Mouse (Mus musculus) E14TG2a.4 (cell line): Measurements from ENCODE around the gene Tfr2.

Experiments
- H3K27me3 ChIP-seq: 2 replicates; pipeline ENCODE4 v1.6.1; 2014; ENCODE audit warnings: low read length, control low read depth; ENCODE audit not compliant: insufficient read depth
- H3K36me3 ChIP-seq: 2 replicates; pipeline ENCODE4 v1.6.1; 2014; ENCODE audit warnings: low read length, control low read depth; ENCODE audit not compliant: insufficient read depth
- H3K4me1 ChIP-seq: replicated peaks from 2 replicates; pipeline ENCODE4 v1.6.1; 2014; ENCODE audit warnings: low read depth, low read length, control low read depth
- H3K4me3 ChIP-seq: replicated peaks from 2 replicates; pipeline ENCODE4 v1.5.1; 2014; ENCODE audit warnings: mild to moderate bottlenecking, low read length
- H3K9me3 ChIP-seq: 2 replicates; pipeline ENCODE4 v1.6.1; 2014; ENCODE audit warnings: low read length, control low read depth
- CTCF ChIP-seq: conservative IDR thresholded peaks from 2 replicates; pipeline ENCODE4 v1.5.1; 2014; ENCODE audit warnings: low read length
- NANOG ChIP-seq: IDR thresholded peaks from 2 replicates; pipeline ENCODE4 v1.6.1; 2014; ENCODE audit warnings: borderline replicate concordance, low read length, mixed read lengths
- POU5F1 ChIP-seq: IDR thresholded peaks from 2 replicates; pipeline ENCODE4 v1.6.1; 2014; ENCODE audit warnings: low read length, borderline replicate concordance

Gene Tfr2

DNA sequence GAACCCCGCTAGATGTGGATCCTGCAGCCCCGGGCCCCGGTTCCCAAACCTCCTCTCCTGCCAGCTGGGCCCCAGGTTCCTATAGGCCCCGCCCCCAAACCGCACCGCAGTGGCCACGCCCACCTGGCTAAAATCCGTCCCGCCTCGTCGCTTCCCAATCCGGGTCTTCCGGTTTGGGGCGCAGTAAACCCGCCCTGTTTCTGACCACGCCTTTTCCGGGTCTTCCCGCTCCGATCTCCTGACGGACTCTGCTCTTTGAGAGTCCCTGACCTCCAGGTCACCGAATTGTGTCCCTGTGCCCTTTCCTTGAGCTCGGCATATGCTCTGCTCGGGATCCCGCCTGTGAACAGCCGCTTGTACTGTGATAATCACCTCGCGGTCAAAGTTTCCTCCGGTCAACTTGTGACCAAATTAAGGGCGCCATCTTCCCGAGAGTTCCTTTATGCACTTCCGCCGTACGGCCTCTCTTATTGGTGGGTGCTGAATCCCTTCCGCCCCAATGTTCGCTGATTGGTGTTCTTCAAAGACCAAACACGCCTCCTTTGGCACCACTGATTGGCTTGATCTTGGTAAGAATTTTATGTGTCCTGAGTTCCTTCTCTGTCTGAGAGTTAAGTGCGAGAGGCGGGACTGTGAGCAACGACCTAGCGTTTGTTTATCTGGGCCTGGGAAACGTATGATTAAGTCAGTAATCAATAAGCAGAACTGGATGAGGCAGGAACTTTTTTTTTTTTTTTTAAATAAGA lies 31.2 kb downstream of the Tfr2 start, which contains the start of gene Mospd3:
Gene Mospd3 (minus strand): TSS at position 440 of the 746 bp plus-strand sequence.
- H3K27me3 ChIP-seq: no peaks in the 10 kb centered on the region
- H3K36me3 ChIP-seq: peaks cover 39% of the 10 kb centered on the region
- TF ChIP-seq POU5F1 (no peak), NANOG (no peak), CTCF (no peak)
- H3K4me3 ChIP-seq: peak within 1 kb of the TSS; percentile 90
- no peaks in the 10 kb centered on the region for H3K9me3 ChIP-seq
- H3K4me1 ChIP-seq: peaks cover 63% of the 10 kb centered on the region

DNA sequence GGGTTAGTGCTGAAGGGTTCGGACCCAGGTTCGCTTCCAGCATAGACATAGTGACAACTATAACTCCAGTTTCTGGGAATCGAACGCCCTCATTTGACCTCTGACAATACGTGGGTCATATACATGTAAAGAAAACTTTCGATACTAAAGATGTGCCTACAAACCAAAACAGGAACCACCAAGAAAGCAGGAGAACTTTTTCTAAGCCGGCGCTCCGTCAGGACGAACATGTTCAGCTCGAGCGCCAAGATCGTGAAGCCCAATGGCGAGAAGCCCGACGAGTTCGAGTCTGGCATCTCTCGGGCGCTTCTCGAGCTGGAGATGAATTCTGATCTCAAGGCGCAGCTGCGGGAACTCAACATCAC lies 31.7 kb downstream of the Tfr2 start:
- Histone ChIP-seq H3K36me3 (peaks cover 44% of the 10 kb centered on the region), H3K4me3 (peak overlapping the region; percentile 90), H3K9me3 (no peaks in the 10 kb centered on the region), H3K27me3 (no peaks in the 10 kb centered on the region), H3K4me1 (peaks cover 65% of the 10 kb centered on the region)
- TF ChIP-seq POU5F1 (no peak), CTCF (no peak), NANOG (no peak)

DNA sequence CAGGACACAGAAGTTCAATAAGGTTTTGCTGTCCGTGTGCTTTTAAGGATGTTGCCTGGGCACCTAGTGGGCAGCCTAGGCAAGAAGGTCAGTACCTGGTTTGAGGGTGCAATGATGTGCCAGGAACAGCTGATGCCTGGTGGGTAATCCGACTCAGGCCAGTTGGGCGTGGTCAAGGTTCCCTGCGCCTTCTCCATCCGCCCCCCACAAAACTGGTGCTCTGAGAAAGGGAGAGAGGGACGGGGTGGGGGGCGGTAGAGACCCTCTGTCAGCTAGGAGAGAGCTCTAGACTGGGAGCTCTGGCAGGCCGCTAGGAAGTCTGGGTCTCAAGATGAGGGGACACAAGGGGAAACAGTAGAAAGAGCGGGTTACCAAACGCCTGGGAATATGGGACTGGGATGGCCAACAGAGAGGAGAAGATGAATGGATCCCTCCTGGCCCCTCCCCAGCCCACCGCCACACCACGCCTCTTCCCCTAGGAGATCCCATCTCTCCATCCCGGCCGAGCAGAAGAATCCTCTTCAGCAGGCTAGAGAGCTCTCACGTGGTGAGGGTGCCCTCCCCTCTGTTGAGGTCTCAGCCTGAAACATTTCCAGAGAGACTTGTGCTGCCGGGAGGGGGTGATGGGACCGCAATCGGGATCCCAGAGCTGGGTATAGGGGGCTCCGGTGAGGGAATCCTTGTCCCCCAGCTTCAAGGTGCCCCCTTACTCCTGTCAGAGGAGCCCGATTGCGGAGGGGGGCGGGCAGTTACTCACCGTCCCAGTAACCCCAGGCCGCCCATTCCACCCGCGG lies 38.4 kb downstream of the Tfr2 start:
- peaks cover 90% of the 10 kb centered on the region for H3K4me1 ChIP-seq
- peak overlapping the region; percentile 80 for H3K4me3 ChIP-seq
- no peaks in the 10 kb centered on the region for H3K27me3 ChIP-seq
- no peak for TF ChIP-seq CTCF
- no peak for TF ChIP-seq POU5F1
- no peak for TF ChIP-seq NANOG
- H3K36me3 ChIP-seq: peaks cover 47% of the 10 kb centered on the region
- H3K9me3 ChIP-seq: no peaks in the 10 kb centered on the region

DNA sequence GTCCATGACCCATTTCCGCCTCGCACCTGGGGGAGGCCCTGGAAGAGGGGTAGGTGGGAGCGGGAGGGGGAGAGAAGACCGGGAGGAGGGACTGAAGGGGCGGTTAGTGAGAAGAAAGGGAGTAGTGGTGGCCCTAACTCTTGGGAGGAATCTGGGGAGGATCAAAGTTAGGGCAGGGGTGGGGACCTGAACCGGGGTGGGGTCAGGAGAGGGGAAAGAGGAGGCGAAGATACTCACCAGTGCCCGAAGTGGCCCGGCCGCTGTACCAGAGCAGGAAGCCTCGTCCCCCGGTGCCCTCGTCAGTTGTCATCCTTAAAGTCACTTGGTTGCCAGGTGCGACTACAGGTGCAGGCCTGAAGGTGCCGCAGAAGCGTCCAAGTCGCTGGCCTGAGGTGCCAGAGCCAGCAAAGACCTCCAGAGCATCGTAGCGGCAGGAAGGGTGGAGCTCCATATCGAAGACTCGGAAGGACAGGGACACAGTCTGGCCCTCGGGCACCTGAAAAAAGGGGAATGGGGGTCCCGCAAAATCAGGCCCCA lies 39.1 kb downstream of the Tfr2 start:
- Histone ChIP-seq H3K4me1 (peaks cover 90% of the 10 kb centered on the region), H3K4me3 (peak overlapping the region; percentile 80), H3K36me3 (peaks cover 41% of the 10 kb centered on the region), H3K27me3 (no peaks in the 10 kb centered on the region), H3K9me3 (no peaks in the 10 kb centered on the region)
- no peak for TF ChIP-seq POU5F1
- TF ChIP-seq CTCF: no peak
- TF ChIP-seq NANOG: no peak

DNA sequence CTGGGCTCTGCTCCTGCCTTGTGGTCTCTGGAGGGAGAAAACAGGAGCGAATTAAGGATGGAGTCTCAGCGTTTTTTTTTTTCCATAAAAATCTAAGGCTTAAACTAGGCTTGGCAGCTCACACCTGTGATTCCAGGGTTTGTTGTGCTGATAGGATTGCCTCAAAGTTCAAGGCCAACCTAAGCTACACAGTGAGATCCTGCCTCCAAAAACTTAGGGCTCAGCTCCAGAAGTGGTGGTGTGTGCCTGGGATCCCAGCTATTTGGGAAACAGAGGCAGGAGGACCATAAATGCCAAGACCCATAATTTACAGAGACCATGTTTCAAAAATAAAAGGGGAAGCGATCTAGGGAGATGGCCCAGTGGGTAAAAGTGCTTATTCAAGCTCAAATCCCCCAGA lies 39.7 kb downstream of the Tfr2 start:
- peak overlapping the region; percentile 80 for H3K4me3 ChIP-seq
- H3K36me3 ChIP-seq: peaks cover 35% of the 10 kb centered on the region
- no peaks in the 10 kb centered on the region for H3K27me3 ChIP-seq
- H3K9me3 ChIP-seq: no peaks in the 10 kb centered on the region
- TF ChIP-seq POU5F1 (no peak), CTCF (no peak), NANOG (no peak)
- H3K4me1 ChIP-seq: peaks cover 89% of the 10 kb centered on the region

DNA sequence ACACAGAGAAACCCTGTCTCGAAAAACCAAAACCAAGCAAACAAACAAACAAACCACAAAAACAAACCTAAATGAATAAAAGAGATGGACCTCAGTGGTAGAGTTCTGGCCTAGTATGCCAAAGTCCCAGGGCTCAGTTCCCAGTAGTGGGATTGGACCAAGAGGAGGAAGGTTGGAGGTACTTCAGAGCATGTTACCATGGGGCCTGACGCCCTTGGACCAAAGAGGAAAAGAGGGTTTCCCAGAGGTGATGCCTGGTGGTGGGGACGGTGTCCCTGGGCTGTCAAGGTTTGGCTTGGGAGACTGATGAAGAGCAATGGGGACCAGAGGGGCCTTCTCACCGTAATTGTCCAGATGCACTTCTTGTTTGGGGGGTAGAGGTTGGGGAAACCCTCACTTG lies 40.4 kb downstream of the Tfr2 start:
- TF ChIP-seq CTCF: no peak
- no peak for TF ChIP-seq NANOG
- TF ChIP-seq POU5F1: no peak
- Histone ChIP-seq H3K4me1 (peaks cover 92% of the 10 kb centered on the region), H3K36me3 (peaks cover 30% of the 10 kb centered on the region), H3K27me3 (no peaks in the 10 kb centered on the region), H3K9me3 (no peaks in the 10 kb centered on the region), H3K4me3 (peak overlapping the region; percentile 80)

DNA sequence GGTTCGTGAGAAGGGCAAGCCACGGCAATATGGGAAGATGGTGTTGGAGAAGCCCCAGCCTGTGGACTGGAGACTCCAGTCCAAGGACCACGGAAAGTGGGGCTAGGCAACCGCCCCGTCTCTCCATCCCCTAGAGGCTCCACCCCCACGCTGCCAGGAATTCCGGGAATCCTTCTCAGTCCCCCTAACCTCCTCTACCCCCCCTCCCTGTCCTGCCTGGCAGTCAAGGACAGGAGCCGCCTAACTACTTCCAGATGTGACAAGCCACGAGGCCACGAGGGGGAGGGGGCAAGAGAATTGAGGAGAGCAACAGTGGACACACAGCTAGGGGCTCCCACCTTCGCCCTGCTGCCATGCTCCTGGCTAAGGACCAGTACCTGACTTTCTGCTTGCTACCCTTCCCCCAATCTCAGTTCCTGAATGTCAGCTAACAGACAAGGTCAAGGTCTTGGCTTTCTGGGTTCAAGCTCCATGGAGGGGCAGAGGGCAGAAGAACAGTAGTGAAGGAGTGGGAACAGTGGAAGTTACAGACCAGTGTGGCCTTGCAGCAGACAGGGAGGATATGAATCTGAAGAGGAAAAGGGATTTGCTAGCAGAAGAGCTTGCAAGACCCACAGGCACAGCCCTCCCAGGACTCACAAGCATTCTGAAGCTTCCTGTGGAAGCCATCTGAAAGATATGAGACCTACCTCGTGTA lies 41.1 kb downstream of the Tfr2 start:
- peaks cover 23% of the 10 kb centered on the region for H3K36me3 ChIP-seq
- peaks cover 91% of the 10 kb centered on the region for H3K4me1 ChIP-seq
- H3K4me3 ChIP-seq: peak overlapping the region; percentile 80
- H3K9me3 ChIP-seq: no peaks in the 10 kb centered on the region
- TF ChIP-seq NANOG (no peak), CTCF (no peak), POU5F1 (no peak)
- H3K27me3 ChIP-seq: no peaks in the 10 kb centered on the region

DNA sequence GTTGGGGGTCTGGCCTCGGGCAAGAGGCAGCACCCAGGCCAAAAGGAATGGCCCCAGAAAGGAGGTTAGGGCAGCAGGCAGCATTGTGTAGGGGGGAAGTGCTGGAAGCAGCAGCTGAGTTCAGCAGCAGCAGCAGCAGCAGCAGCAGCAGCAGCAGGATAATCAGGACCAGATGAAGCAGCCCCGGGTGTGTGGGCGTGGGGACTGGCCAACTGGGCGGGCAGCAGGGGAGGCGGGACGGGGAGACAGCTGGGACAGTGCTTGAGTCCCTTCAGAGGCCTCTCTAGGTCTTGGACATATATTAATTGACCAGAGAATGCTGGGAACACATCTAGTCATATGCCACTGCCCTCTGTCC lies 41.6 kb downstream of the Tfr2 start:
- H3K27me3 ChIP-seq: no peaks in the 10 kb centered on the region
- no peaks in the 10 kb centered on the region for H3K9me3 ChIP-seq
- H3K36me3 ChIP-seq: peaks cover 18% of the 10 kb centered on the region
- peak overlapping the region; percentile 80 for H3K4me3 ChIP-seq
- H3K4me1 ChIP-seq: peaks cover 89% of the 10 kb centered on the region
- no peak for TF ChIP-seq NANOG
- TF ChIP-seq POU5F1: no peak
- no peak for TF ChIP-seq CTCF
